Mouse (Mus musculus): ENCODE results near the gene Pygm. TPM values are rescaled to one million over a fixed set of nuclear protein-coding genes. Genes with fewer than 3 reads are reported as not detected.

The Pygm gene
- total RNA-seq (2021): 10 to 100 TPM; 28.4 to 32.7 TPM
- long read RNA-seq, experiment 1, transcript Pygm-201 (20 exons, 2,874 nt): major isoform, 10 of 19 reads
- long read RNA-seq, experiment 1, partial matches to known transcripts: 9 of 19 reads
- long read RNA-seq, experiment 1, other reads (novel, unspliced or antisense): 0 of 19 reads
- long read RNA-seq, experiment 2, transcript Pygm-201 (20 exons, 2,874 nt): major isoform, 11 of 14 reads
- long read RNA-seq, experiment 2, partial matches to known transcripts: 2 of 14 reads
- long read RNA-seq, experiment 2, other reads (novel, unspliced or antisense): 1 of 14 reads

DNA sequence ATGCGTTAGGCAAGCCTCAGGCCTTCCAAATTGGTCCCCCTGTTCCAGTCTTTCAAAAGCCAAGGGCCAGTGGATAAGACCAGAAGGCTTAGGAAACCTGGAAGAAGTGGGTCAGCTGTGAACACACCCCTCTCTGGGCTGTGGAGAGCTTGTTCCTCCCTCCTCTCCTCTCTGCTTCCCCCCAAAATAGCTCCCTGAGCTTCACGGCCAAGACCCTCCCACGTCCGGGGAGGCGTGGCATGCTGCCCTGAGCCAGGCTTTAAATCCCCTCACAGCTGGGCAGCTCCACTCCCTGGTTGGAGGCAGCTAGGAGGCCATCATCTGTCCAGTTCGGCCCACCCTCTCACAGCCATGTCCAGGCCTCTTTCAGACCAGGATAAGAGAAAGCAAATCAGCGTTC lies at the start of gene Pygm:
TSS of gene Pygm (plus strand) at position 272 of the 400 bp plus-strand sequence.
- TF ChIP-seq CTCF (IDR thresholded peaks at IDR 0.05): no peak
- H3K4me3 ChIP-seq: peak within 1 kb of the TSS; percentile 11; the same call in 1 of the 2 replicates
- DNase-seq (ENCODE audit: extremely low spot score in 1 of 2, low spot score in 2 of 2): peak; percentile 65 to 70
- peak within 1 kb of the TSS; percentile 67 for H3K27ac ChIP-seq
- intact Hi-C loops (cut with DNase I): no loop called here

DNA sequence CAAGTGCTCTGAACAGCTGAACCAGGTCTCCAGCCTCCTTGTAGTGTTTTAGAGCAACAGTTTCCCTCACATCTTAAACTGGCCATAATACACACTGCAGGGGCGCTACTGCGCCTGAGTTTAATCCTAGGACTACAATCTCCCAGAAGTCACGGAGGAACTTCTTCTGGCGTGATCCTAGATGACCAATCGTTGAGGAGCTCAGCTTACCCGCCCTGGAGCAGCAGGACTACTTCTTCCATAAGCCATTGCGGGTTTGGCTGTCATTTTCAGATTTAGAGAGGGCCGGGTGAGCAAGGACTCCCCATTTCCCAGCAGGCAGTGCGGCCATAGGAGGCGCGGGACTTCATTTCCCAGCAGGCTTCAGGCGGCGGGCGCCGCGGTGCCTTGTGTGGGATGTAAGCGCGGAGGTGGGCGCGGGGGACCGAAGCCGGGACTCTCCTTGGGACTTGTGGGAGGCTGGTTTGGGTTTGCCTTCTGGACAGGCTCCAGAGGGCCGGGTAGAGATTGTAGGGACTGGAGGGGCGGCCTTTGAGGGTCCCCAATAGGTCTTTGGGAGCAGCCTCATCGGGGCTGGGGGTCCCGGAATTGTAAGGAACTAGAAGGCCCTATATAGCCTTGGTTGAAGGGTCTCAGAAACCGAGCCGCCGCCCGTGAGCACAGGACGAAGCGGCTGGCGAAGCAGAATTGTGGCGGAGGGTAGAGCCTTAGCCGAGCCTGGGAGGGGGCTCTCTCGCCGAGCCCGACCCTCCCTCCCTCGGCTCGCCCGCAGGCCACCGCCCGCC lies 49.3 kb upstream of the Pygm start, which contains the start of gene Men1:
TSS of gene Men1 (plus strand) at position 307 of the 785 bp plus-strand sequence.
- H3K4me3 ChIP-seq: peak within 1 kb of the TSS; percentile 68
- intact Hi-C loops (cut with DNase I): loop anchor here (5.0 to 10.0 kb wide), 2 partner anchors 193 to 250 kb away; partner anchors contain the start of genes Arl2, Batf2, Cdca5 and Gm28374
- peak; percentile 95 for DNase-seq (ENCODE audit: extremely low spot score in 1 of 2, low spot score in 2 of 2)
- TF ChIP-seq CTCF (IDR thresholded peaks at IDR 0.05): peak; percentile 55
- H3K27ac ChIP-seq: peak within 1 kb of the TSS; percentile 96

DNA sequence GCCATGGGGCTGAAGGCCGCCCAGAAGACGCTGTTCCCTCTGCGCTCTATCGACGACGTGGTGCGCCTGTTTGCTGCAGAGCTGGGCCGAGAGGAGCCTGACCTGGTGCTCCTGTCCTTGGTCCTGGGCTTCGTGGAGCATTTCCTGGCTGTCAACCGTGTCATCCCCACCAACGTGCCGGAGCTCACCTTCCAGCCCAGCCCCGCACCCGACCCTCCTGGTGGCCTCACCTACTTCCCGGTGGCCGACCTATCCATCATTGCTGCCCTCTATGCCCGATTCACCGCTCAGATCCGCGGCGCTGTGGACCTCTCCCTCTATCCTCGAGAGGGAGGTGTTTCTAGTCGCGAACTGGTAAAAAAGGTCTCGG lies 48.8 kb upstream of the Pygm start:
- H3K4me3 ChIP-seq: peak overlapping the region; percentile 68
- DNase-seq (ENCODE audit: extremely low spot score in 1 of 2, low spot score in 2 of 2): no peak
- no peak for TF ChIP-seq CTCF (IDR thresholded peaks at IDR 0.05)
- H3K27ac ChIP-seq: peak overlapping the region; percentile 96
- intact Hi-C loops (cut with DNase I): loop anchor here (10.0 kb wide), 1 partner anchor 251 kb away; the partner anchor contains the start of genes Cdca5, Gm28374, Tmem262 and Zfpl1

DNA sequence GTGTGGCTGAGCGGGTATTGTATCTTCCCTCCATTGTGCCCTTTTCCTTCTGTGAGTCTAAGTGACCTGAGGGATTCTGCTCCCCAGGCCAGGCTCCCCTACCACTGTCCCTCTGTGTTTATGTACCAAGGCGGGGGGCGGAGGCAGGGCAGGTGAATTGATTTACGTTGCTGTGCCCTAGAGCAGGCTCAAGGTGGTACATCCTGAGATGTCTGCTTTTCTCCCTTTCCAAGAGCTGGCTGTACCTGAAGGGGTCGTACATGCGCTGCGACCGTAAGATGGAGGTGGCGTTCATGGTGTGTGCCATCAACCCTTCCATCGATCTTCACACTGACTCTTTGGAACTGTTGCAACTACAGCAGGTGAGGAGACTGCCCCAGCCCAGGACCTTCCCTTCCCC lies 47.3 kb upstream of the Pygm start:
- no peak for TF ChIP-seq CTCF (IDR thresholded peaks at IDR 0.05)
- DNase-seq (ENCODE audit: extremely low spot score in 1 of 2, low spot score in 2 of 2): no peak
- peak overlapping the region; percentile 68; the same call in 1 of the 2 replicates for H3K4me3 ChIP-seq
- no peak overlapping the region for H3K27ac ChIP-seq
- intact Hi-C loops (cut with DNase I): loop anchor here (10.0 kb wide), 1 partner anchor 252 kb away; the partner anchor contains the start of genes Cdca5, Gm28374, Tmem262 and Zfpl1

DNA sequence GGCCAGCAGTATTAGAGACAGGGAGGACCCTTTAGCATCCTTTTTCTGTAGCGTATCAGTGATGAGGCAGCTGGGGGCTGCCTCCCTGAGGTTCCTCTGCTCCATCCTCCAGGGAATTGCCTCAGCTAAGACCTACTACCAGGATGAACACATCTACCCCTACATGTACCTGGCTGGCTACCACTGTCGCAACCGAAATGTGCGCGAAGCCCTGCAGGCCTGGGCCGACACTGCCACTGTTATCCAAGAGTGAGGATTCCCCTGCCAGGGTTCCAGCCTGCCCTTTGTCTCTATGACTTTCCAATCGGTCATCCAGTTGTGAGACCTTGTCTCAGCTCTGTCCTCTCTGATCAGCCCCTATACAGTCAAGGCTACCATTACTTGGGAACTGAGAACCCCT lies 46.0 kb upstream of the Pygm start:
- Histone ChIP-seq H3K27ac (no peak overlapping the region), H3K4me3 (no peak overlapping the region)
- TF ChIP-seq CTCF (IDR thresholded peaks at IDR 0.05): no peak
- intact Hi-C loops (cut with DNase I): loop anchor here (10.0 kb wide), 1 partner anchor 253 kb away; the partner anchor contains the start of genes Cdca5, Gm28374, Tmem262 and Zfpl1
- DNase-seq (ENCODE audit: extremely low spot score in 1 of 2, low spot score in 2 of 2): no peak

DNA sequence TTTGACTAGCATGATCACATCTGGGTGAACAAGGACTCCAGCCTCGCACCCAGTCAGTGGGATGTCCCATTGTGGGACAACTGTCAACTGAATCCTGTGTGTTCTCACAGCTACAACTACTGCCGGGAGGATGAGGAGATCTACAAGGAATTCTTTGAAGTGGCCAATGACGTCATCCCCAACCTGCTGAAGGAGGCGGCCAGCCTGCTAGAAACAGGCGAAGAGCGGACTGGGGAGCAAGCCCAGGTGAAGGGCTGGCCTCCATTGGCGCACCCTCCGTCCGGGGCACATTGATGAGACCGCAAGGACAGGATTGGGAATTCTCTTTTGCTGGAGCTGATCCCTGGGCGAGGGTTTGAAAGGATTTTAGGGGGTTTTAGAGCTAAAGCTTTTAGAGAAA lies 45.5 kb upstream of the Pygm start:
- intact Hi-C loops (cut with DNase I): loop anchor here (10.0 kb wide), 1 partner anchor 254 kb away; the partner anchor contains the start of genes Cdca5, Gm28374, Tmem262 and Zfpl1
- H3K4me3 ChIP-seq: no peak overlapping the region
- no peak overlapping the region for H3K27ac ChIP-seq
- no peak for TF ChIP-seq CTCF (IDR thresholded peaks at IDR 0.05)
- DNase-seq (ENCODE audit: extremely low spot score in 1 of 2, low spot score in 2 of 2): no peak

DNA sequence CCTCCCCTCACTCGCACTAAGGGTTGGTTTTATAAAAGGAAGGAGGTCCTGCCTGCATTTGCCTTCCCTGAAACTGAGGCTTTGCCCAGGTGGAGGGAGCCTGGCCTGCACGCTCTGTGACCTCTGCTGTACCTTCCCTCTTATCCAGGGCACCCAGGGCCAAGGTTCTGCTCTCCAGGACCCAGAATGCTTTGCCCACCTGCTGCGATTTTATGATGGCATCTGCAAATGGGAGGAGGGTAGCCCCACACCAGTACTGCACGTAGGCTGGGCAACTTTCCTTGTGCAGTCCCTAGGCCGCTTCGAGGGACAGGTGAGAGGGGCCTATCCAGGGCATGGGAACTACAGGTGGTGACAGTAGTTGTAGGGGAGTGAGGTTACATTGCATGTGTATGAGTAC lies 45.0 kb upstream of the Pygm start:
- no peak overlapping the region for H3K4me3 ChIP-seq
- no peak for TF ChIP-seq CTCF (IDR thresholded peaks at IDR 0.05)
- intact Hi-C loops (cut with DNase I): loop anchor here (10.0 kb wide), 1 partner anchor 254 kb away; the partner anchor contains the start of genes Cdca5, Gm28374, Tmem262 and Zfpl1
- no peak overlapping the region for H3K27ac ChIP-seq
- DNase-seq (ENCODE audit: extremely low spot score in 1 of 2, low spot score in 2 of 2): no peak

DNA sequence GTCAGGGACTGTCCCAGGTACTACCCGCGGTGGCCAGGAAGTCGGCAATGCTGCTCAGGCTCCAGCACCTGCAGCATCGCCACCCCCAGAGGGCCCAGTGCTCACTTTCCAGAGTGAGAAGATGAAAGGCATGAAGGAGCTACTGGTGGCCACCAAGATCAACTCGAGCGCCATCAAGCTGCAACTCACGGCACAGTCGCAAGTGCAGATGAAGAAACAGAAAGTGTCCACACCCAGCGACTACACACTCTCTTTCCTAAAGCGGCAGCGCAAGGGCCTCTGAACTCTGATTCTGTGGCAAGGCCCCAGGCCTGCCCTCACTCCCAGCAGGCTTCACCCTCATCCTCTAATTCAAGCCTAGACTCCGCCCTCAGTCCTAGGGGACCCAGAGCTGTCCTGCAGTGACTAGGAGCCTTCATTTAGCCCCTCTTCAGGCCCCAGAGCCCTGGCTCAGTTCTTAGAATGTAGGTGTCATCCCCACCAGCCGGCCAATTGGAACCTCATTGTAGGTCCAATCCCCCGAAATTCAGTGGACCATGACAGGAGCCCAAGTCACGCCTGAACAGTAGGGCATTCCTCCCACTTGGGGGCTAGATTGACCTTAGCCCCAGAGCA lies 44.2 kb upstream of the Pygm start:
- TF ChIP-seq CTCF (IDR thresholded peaks at IDR 0.05): peak; percentile 21
- DNase-seq (ENCODE audit: extremely low spot score in 1 of 2, low spot score in 2 of 2): no peak
- intact Hi-C loops (cut with DNase I): loop anchor here (10.0 kb wide), 1 partner anchor 255 kb away; the partner anchor contains the start of genes Cdca5, Gm28374, Tmem262 and Zfpl1
- H3K4me3 ChIP-seq: peak overlapping the region; percentile 81
- H3K27ac ChIP-seq: peak overlapping the region; percentile 76

DNA sequence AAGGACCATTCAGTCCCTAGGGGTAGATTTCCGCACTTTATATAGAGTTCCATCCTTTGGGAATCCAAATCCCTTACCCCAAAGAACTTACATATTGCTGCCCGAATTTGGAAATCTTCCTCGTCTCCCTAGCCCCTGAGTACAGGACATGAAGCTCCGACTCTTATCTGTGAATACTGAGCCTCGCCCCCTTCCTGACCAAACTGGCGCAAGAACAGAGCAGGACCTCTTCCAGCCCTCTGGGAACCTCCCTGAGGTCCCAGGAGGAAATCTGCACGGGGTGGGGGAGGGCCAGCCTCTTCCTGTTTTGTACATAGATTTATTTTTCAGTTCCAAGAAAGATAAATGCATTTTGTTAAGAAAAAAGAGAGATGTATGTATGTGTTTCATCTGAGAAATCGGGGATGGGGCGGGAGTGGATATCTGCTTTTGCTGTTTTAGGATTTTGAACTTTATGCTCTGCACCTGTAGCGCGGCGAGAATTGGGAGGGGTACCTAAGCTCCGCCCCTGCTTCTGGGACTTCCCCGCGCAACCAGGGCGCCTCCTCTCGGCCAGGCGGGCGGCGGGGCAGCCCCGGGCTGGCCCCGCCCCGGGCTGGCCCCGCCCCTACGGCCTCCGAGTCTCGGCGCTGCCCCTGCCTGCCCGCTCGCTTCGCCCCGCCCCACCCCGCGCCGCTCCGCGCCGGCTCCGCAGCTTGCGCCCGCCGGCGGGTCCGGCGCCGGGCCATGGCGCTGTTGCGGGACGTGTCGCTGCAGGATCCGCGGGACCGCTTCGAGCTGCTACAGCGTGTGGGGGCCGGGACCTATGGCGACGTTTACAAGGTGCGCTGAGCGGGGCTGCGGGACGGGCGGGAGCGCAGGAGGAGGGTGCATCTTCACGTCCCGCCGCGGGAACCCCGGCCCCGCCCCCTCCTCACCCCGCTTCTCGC lies 43.4 kb upstream of the Pygm start, which contains the start of gene Map4k2:
TSS of gene Map4k2 (plus strand) at position 612 of the 929 bp plus-strand sequence.
- Histone ChIP-seq H3K4me3 (peak within 1 kb of the TSS; percentile 81), H3K27ac (peak within 1 kb of the TSS; percentile 86)
- peak; percentile 78 to 83 for DNase-seq (ENCODE audit: extremely low spot score in 1 of 2, low spot score in 2 of 2)
- intact Hi-C loops (cut with DNase I): no loop called here
- peak; percentile 33 for TF ChIP-seq CTCF (IDR thresholded peaks at IDR 0.05)

DNA sequence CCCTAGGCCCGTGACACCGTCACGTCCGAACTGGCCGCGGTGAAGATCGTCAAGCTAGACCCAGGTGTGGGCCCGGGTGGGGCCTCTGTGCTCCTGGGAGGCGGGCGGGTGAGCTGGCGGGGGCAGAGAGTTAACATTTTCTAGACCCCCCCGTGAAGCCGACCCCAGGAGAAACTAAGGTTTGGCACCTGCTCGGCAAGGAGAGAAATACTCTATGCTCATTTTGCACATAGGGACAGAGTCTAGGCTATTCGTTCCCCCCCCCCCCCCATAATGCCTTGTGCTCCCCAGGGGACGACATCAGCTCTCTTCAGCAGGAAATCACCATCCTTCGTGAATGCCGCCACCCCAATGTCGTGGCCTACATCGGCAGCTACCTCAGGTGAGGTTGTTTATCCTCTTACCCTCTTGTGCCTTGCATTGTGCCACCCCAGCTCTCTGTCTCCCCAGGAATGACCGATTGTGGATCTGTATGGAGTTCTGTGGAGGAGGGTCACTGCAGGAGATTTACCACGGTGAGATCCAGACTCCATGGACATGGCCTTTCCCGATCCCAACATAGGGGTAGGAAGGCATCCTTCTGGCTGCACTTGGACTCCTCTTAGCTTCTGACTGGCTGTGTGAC lies 42.6 kb upstream of the Pygm start:
- DNase-seq (ENCODE audit: extremely low spot score in 1 of 2, low spot score in 2 of 2): no peak
- Histone ChIP-seq H3K4me3 (peak overlapping the region; percentile 81), H3K27ac (peak overlapping the region; percentile 86)
- intact Hi-C loops (cut with DNase I): no loop called here
- TF ChIP-seq CTCF (IDR thresholded peaks at IDR 0.05): no peak
